Mouse (Mus musculus) hindbrain, embryonic 11.5 days (tissue): ENCODE results near the gene Agrn. TPM values are rescaled to one million over a fixed set of nuclear protein-coding genes. Genes with fewer than 3 reads are reported as not detected.

ENCODE experiments used
- ATAC-seq: fragments of 200-750 bp; cut with Nextera tagmentation; 2 replicates; pipeline ENCODE4 v1.8.0; 2017; ENCODE audit warnings: mild to moderate bottlenecking, moderate TSS enrichment, moderate library complexity; ENCODE audit not compliant: low FRiP score
- DNase-seq: peaks from one replicate; pipeline ENCODE4 v3.0.0-alpha.2; 2015; ENCODE audit warnings: low spot score
- H3K27ac ChIP-seq: fragments of 300-500 bp; sonication (generic); 2 replicates; pipeline ENCODE4 v1.5.1; 2014; ENCODE audit warnings: mild to moderate bottlenecking, low read depth, low read length
- H3K27me3 ChIP-seq: fragments of 300-500 bp; sonication (generic); 2 replicates; pipeline ENCODE4 v1.6.1; 2014; ENCODE audit warnings: mild to moderate bottlenecking, low read length, moderate library complexity, mixed read lengths; ENCODE audit not compliant: control insufficient read depth, insufficient read depth
- H3K36me3 ChIP-seq: fragments of 300-500 bp; sonication (generic); 2 replicates; pipeline ENCODE4 v1.6.1; 2014; ENCODE audit warnings: mild to moderate bottlenecking, low read length, moderate library complexity, mixed read lengths; ENCODE audit not compliant: control insufficient read depth, insufficient read depth
- H3K4me1 ChIP-seq: fragments of 300-500 bp; sonication (generic); replicated peaks from 2 replicates; pipeline ENCODE4 v1.6.1; 2014; ENCODE audit warnings: low read length, mixed read lengths; ENCODE audit not compliant: control insufficient read depth, insufficient read depth
- H3K4me2 ChIP-seq: fragments of 300-500 bp; sonication (generic); replicated peaks from 2 replicates; pipeline ENCODE4 v1.6.1; 2014; ENCODE audit warnings: mild to moderate bottlenecking, low read depth, low read length
- H3K4me3 ChIP-seq: fragments of 300-500 bp; sonication (generic); 2 replicates; pipeline ENCODE4 v1.5.1; 2014; ENCODE audit warnings: low read depth, low read length
- H3K9ac ChIP-seq: fragments of 300-500 bp; sonication (generic); 2 replicates; pipeline ENCODE4 v1.6.1; 2014; ENCODE audit warnings: low read depth, low read length
- H3K9me3 ChIP-seq: fragments of 300-500 bp; sonication (generic); 2 replicates; pipeline ENCODE4 v1.6.1; 2016; ENCODE audit warnings: low read length; ENCODE audit not compliant: control insufficient read depth
- WGBS: fragments of 180-500 bp; shearing (Covaris S2); extraction: QIAGEN DNeasy Blood & Tissue Kit; methylation state at CpG from one replicate; pipeline ENCODE4 v1.1.7; 2014; 5-methylcytosine and 5-hydroxymethylcytosine counted together
- polyA plus RNA-seq: library from polyadenylated mRNA; unstranded; fragments of >200 nt; fragmentation: Nextera tagmentation; extraction: Ambion mirVana; gene quantifications from 2 replicates; pipeline ENCODE4 v1.2.1, GENCODE M21; 2014

The Agrn gene
- 79.7 and 80.7 TPM in 2 replicates for polyA plus RNA-seq

DNA sequence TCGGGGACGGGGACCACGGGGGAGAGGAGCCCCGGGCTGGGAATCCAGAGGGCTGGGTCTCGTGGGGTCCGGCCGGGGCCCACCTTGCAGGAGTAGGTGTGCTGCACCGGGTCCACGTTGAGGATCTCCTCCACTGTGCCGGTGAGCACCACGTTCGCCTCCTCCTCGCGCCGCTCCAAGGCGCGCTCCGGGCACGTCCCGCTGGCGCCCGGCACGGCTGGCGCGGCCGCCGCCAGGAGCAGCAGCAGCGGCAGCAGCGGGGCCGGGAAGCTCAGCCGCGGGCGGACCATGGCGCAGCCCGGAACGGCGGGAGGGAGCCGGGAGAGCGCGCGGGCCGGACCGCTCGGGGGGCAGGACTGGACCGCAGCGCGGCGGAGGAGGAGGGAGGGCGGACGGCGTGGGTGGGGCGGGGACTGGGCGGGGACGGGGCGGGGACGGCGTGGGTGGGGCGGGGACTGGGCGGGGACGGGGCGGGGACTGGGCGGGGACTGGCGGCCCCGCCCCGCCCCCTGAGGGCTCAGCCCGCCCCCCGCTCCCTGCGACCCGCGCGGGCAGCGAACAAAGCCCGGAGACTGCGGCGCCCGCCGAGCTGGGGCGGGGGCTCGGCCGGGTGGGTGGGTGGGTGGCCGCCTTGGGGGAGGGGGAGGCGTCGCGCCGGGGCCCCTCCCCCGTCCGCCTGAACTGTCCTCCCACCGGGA is at the start of gene Agrn:
TSS of gene Agrn (minus strand) at position 358 of the 698 bp plus-strand sequence.
- DNase-seq = no peak
- ATAC-seq = peak; percentile 86
- H3K4me1 ChIP-seq = peaks cover 8% of the 10 kb centered on the region

DNA sequence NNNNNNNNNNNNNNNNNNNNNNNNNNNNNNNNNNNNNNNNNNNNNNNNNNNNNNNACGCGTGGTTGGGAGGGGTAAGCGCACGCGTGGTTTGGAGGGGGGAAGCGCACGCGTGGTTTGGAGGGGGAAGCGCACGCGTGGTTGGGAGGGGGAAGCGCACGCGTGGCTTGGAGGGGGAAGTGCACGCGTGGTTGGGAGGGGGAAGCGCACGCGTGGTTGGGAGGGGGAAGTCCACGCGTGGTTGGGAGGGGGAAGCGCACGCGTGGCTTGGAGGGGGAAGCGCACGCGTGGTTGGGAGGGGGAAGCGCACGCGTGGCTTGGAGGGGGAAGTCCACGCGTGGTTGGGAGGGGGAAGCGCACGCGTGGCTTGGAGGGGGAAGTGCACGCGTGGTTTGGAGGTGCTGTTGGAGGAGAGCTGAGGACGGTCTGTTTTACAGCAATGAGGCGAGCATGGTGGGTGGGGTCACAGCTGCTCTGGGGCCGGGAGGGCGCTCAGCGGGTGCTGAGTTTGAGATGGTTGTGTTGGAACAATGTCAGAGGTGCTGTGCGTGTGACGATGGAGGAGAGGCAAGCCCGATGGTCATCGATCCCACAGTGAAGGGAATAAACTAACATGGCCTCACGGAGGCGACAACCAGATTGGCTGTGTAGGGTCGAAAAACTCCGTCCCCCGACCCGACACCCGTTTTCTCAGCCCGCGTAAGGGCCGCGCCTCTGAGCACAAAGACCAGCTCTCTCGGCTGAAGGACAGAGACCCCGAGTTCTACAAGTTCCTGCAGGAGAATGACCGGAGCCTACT is 39.6 kb upstream of the Agrn start:
- Histone ChIP-seq H3K9ac (peak overlapping the region; percentile 77), H3K27ac (peak overlapping the region; percentile 88)
- WGBS = 20% methylated on average over 50 of the region's 60 CpGs

More for the DNA sequence above, at the start of gene Agrn:
- Histone ChIP-seq H3K4me2 (peak within 1 kb of the TSS; percentile 86), H3K9ac (peak within 1 kb of the TSS; percentile 94), H3K4me3 (peak within 1 kb of the TSS; percentile 96), H3K9me3 (no peaks in the 10 kb centered on the region), H3K27ac (peak within 1 kb of the TSS; percentile 95), H3K36me3 (no peaks in the 10 kb centered on the region), H3K27me3 (no peaks in the 10 kb centered on the region)
- 2% methylated on average over 22 of the region's 88 CpGs for WGBS

DNA sequence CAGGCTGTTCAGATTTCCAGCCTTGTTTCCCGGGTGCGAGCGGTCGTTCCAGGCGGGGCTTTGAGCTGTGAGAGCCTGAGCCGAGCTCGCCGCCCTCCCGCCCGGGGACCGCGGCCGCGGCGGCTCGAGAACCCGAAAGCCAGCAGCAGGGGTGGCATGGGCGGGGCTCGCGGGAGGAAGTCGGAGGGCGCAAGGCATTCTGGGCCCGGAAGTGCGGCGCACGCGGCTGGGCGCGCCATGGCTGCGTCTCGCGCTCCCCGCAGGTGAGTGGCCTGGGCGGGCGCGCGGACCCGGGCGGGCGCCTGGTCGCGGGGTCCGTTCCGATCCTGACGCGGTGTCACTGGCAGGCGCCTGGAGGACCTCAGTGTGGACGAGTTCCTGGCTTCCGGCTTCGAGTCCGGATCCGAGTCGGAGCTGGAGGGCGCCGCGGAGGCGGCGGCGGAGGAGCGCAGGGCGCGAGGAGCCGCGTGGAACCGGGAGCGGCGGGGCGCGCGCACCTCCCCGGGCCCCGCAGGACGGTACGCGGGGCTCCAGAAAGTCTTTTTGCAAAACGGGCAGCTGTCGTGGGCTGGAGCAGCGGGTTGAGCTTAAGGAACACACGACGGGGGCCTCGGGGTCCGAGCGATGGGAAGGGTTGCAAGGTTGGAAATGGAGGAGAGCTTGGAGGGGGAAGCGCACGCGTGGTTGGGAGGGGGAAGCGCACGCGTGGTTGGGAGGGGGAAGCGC is 38.7 kb upstream of the Agrn start, which contains the start of gene Noc2l:
TSS of gene Noc2l (plus strand) at position 203 of the 726 bp plus-strand sequence.
- H3K36me3 ChIP-seq = peaks cover 10% of the 10 kb centered on the region; the same call in 1 of the 2 replicates
- peak within 1 kb of the TSS; percentile 77 for H3K9ac ChIP-seq
- no peaks in the 10 kb centered on the region for H3K27me3 ChIP-seq
- under 1% methylated on average over 90 of the region's 90 CpGs for WGBS
- no peaks in the 10 kb centered on the region for H3K9me3 ChIP-seq
- H3K27ac ChIP-seq = peak within 1 kb of the TSS; percentile 88
- peak within 1 kb of the TSS; percentile 94 for H3K4me3 ChIP-seq
- DNase-seq (peak; percentile 96), ATAC-seq (peak; percentile 88)
- 0 out of 2 replicates have a peak, but pooled peaks cover 3% of the 10 kb centered on the region for H3K4me1 ChIP-seq
- peak within 1 kb of the TSS; percentile 87 for H3K4me2 ChIP-seq

More for the DNA sequence above, 39.6 kb upstream of the Agrn start:
- Histone ChIP-seq H3K4me1 (0 out of 2 replicates have a peak, but pooled peaks cover 3% of the 10 kb centered on the region), H3K36me3 (peaks cover 6% of the 10 kb centered on the region), H3K4me2 (peak overlapping the region; percentile 50), H3K27me3 (no peaks in the 10 kb centered on the region), H3K9me3 (no peaks in the 10 kb centered on the region), H3K4me3 (peak overlapping the region; percentile 94)
- ATAC-seq (no peak), DNase-seq (peak; percentile 45)

DNA sequence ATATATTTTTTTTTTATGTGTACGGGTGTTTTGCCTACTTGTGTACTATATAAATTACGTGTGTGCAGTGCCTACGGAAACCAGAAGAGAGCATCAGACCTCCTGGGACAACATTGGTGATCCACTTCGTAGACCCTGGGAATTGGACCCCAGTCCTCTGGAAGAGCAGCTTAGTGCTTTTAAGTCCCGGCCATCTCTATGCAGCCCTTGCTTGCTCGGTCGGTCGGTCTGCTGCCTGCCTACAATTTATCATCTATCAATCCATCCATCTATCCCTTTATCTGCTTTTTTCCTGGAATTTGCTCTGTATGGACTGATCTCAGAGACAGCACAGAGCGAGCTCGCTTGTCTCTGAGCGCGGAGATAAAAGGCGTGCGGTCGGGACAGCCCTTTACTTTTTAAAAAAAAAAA is 38.1 kb upstream of the Agrn start:
- DNase-seq = peak; percentile 70
- no peaks in the 10 kb centered on the region for H3K27me3 ChIP-seq
- H3K36me3 ChIP-seq = peaks cover 14% of the 10 kb centered on the region; the same call in 1 of the 2 replicates
- H3K4me2 ChIP-seq = peak overlapping the region; percentile 50
- H3K4me1 ChIP-seq = 0 out of 2 replicates have a peak, but pooled peaks cover 3% of the 10 kb centered on the region
- peak overlapping the region; percentile 88; the same call in 1 of the 2 replicates for H3K27ac ChIP-seq
- ATAC-seq = peak; percentile 34
- peak overlapping the region; percentile 44 for H3K9ac ChIP-seq
- H3K4me3 ChIP-seq = peak overlapping the region; percentile 94
- WGBS = 2% methylated on average over 15 of the region's 15 CpGs
- no peaks in the 10 kb centered on the region for H3K9me3 ChIP-seq

DNA sequence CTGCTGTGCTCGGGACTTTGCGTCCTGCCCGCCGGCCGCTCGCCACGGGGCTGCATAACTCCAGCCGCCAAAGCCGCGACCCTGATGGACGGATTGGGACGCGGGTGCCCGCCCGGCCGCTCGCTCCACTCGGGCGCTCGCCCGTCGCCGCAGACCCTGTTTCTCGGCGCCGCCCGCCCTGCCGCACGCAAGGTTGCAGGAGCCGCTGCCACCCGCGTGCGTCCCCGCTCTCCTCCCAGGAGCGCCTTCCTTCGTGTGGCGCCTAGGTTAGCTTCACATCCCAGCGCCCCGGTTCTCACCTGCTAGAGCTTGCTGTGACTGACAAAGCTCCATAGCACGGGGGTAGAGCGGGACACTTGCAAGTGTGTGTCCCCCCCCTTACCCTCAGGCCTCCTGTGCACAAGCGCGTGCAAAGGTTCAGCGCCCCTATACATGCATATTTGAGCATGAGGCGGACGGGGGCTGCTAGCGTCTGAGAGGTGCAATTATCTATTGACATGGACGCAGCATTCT is 37.5 kb upstream of the Agrn start, which contains the start of gene Plekhn1:
TSS of gene Plekhn1 (minus strand) at position 157 of the 513 bp plus-strand sequence.
- H3K36me3 ChIP-seq = peaks cover 15% of the 10 kb centered on the region; the same call in 1 of the 2 replicates
- H3K4me1 ChIP-seq = 0 out of 2 replicates have a peak, but pooled peaks cover 3% of the 10 kb centered on the region
- H3K4me3 ChIP-seq = peak within 1 kb of the TSS; percentile 94
- ATAC-seq (peak; percentile 54), DNase-seq (peak; percentile 86)
- peak within 1 kb of the TSS; percentile 88 for H3K27ac ChIP-seq
- peak within 1 kb of the TSS; percentile 48 for H3K9ac ChIP-seq
- H3K4me2 ChIP-seq = peak within 1 kb of the TSS; percentile 87
- under 1% methylated on average over 31 of the region's 48 CpGs for WGBS
- no peaks in the 10 kb centered on the region for H3K9me3 ChIP-seq
- H3K27me3 ChIP-seq = no peaks in the 10 kb centered on the region

DNA sequence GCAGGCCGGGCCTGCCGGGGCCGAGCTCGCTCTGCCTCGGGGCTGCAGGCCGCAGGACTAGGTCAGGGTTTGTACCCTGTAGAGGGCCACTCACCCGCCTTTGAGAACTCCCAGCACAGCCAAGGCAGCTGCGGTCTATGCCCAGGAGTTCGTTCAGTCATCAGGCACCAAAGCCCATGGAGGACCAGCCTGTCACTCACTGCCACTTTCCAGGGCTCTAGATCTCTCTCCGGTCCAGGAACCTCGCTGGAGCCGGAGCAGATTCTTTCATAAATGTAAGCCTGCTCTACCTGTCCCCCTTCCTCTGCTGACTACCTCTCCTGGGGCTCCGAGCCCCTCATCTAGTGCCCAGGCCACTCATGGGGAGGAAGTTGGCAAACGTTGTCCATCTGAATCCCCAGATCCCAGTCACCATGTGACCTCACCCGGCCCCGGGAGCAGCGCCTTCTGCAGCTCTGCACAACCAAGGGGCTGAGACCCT is 36.8 kb upstream of the Agrn start:
- Histone ChIP-seq H3K27me3 (no peaks in the 10 kb centered on the region), H3K9ac (peak overlapping the region; percentile 48), H3K4me1 (0 out of 2 replicates have a peak, but pooled peaks cover 3% of the 10 kb centered on the region), H3K27ac (peak overlapping the region; percentile 74), H3K4me2 (peak overlapping the region; percentile 87), H3K9me3 (no peaks in the 10 kb centered on the region), H3K36me3 (peaks cover 18% of the 10 kb centered on the region; the same call in 1 of the 2 replicates), H3K4me3 (peak overlapping the region; percentile 65)
- DNase-seq = peak; percentile 47
- ATAC-seq = peak; percentile 33; the same call in 1 of the 2 replicates
- 2% methylated on average over 17 of the region's 17 CpGs for WGBS

DNA sequence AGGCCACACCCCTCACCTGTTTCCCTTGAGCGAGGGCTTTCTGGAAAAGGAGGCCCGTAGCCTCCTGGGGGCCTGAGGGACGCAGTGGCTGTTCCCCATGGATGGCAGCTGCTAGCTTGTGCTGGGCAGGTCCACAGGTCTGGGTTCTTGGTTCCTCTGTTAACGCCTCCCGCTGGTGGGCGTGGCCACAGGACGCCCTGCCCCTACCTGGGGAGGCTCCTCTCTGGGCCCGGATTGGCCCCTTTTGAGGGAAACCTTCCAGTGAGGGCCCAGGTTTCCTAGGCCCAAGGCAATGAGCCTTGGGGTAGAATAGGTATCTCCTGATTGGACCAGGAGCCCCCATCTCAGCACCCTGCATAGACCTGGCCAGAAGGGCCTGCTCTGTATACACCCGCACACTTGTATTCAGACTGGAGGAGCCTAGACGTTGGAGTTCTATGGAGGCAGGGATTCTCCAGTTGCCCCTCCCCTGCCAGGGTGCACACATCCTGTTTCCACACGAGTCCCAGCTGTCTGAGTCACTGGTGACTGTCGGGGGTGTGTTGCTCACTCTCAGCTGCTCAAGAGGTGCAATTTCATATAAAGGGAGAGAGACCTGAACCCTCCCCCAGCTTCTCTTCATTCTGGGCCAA is 31.2 kb upstream of the Agrn start:
- no peak overlapping the region for H3K9ac ChIP-seq
- H3K27me3 ChIP-seq = no peaks in the 10 kb centered on the region
- H3K36me3 ChIP-seq = peaks cover 18% of the 10 kb centered on the region; the same call in 1 of the 2 replicates
- H3K4me1 ChIP-seq = 0 out of 2 replicates have a peak, but pooled peaks cover 1% of the 10 kb centered on the region
- no peak overlapping the region for H3K4me3 ChIP-seq
- H3K27ac ChIP-seq = no peak overlapping the region
- no peak for DNase-seq
- no peak overlapping the region for H3K4me2 ChIP-seq
- 0 out of 2 replicates have a peak, but pooled peaks have one; percentile 15 for ATAC-seq
- no peaks in the 10 kb centered on the region for H3K9me3 ChIP-seq
- WGBS = 28% methylated on average over 12 of the region's 12 CpGs
